Mouse (Mus musculus) spleen, adult 2 months (tissue): ENCODE data around the gene Pard3.

Experiments
- CTCF ChIP-seq: fragments of 200-500 bp; IDR thresholded peaks from 2 replicates; pipeline ENCODE4 v1.5.1; 2011; ENCODE audit warnings: mild to moderate bottlenecking, inconsistent platforms; ENCODE audit not compliant: insufficient read depth, insufficient read length, insufficient replicate concordance; ENCODE audit errors: extremely low read depth
- POLR2A ChIP-seq: fragments of 200-500 bp; IDR thresholded peaks from 2 replicates; pipeline ENCODE4 v1.6.1; 2011; ENCODE audit warnings: low read depth, low read length, inconsistent platforms

DNA sequence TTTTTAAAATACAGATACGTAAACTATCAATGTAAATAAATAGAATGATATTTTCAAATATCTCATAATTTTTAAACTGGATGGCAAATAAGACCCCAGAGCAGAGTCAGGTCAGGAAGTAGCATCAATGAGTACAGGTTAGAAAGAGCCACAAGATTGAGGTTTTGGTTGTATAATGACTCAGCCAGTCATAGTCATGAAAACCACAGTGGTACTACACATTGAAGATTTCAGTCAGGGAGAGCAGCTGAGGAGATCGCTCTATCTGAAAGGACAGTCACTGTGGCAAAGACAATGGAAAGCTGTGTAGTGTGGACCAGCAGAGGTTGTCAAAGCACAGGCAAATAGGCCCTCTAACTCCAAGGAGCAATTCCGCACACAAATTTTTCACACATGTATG lies 317.6 kb downstream of the Pard3 start:
- no peak for TF ChIP-seq POLR2A
- no peak for TF ChIP-seq CTCF
